Mouse (Mus musculus): ENCODE measurements around the gene Defb26.

DNA sequence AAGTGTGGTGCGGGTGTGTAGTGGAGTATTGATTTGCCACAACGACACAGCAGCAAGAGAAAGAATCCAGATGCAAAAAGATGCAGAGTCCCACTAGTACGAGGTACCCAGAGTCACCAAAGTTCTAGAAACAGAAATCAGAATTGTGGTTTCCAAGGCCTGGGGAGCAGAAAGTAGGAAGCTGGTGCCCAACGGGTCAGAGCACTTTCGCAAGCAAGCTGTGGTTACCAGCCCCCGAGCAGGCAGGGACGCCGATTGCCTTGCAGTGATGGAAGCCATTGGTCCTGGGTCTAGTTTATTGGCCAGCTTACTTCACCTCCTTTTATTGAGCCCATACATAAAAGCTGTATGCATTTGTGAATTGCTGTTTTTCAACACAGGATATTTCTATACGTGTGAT lies 30.5 kb upstream of the Defb26 start:
- TF ChIP-seq E2F4 (IDR thresholded peaks at IDR 0.05; ENCODE audit: insufficient read depth) (no peak), POLR2A (IDR thresholded peaks at IDR 0.05; ENCODE audit: insufficient read length, low read depth) (no peak), USF1 (IDR thresholded peaks at IDR 0.05; ENCODE audit: low read depth) (no peak), MYOG (IDR thresholded peaks at IDR 0.05; ENCODE audit: control insufficient read depth in 1 of 3, insufficient read depth in 1 of 3, insufficient read length in 2 of 3, low read depth in 2 of 3) (no peak), TCF12 (IDR thresholded peaks at IDR 0.05; ENCODE audit: insufficient read depth, poor library complexity, severe bottlenecking) (no peak), CEBPB (IDR thresholded peaks at IDR 0.05; ENCODE audit: insufficient read depth, poor library complexity, severe bottlenecking) (no peak), MYOD1 (IDR thresholded peaks at IDR 0.05; ENCODE audit: control insufficient read depth in 1 of 3, insufficient read length in 2 of 3, low read depth in 2 of 3) (no peak), POLR2AphosphoS2 (IDR thresholded peaks at IDR 0.05; ENCODE audit: insufficient read length, low read depth) (no peak), MAX (IDR thresholded peaks at IDR 0.05; ENCODE audit: low read depth) (no peak), REST (IDR thresholded peaks at IDR 0.05; ENCODE audit: insufficient read depth, insufficient read length) (no peak), TCF3 (IDR thresholded peaks at IDR 0.05; ENCODE audit: insufficient read length, low read depth) (no peak)
